Mouse (Mus musculus) ovary, adult 18-20 months (tissue): ENCODE data around the gene Thbd.

Experiments
- DNase-seq: peaks from one replicate; pipeline ENCODE4 v3.0.0; 2022; ENCODE audit warnings: low spot score, mixed read lengths

Gene Thbd

DNA sequence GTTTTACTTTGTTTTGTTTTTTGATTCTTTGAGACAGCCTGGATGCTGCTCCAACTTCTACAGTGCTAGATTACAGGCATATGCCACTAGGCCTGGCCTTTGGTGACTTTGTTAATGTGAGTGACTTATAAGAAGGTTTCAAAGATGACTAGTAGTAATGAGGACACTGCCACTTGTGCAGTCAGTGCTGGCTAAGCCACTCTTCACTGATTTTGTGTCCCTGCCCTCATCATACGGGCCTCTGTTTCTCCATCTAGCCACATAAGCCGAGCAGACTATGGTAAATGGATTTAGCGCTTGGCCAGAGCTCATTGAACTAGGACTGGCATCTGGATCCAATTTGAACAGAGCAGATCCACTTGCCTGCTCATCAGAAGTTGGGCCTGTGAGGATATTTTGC lies 21.5 kb downstream of the Thbd start:
- DNase-seq = no peak

DNA sequence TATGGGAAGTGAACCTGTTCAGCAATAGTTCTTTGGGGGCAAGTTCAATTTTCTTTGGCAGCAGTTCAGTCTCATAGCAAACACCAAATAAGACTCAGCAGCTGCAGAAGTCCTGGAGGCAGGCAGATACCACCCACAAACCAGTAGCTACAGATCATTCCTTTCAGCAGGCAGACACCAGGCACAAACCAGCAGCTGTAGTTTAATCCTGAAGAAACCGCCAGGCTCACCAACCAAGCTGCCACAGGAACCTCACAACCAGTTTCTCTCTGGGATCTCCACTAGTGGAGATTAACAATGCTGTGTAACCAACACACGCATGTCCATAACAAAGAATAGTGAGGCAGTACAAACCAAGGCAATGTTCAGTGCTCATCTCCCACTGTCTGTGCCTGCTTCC lies 26.9 kb downstream of the Thbd start:
- no peak for DNase-seq

DNA sequence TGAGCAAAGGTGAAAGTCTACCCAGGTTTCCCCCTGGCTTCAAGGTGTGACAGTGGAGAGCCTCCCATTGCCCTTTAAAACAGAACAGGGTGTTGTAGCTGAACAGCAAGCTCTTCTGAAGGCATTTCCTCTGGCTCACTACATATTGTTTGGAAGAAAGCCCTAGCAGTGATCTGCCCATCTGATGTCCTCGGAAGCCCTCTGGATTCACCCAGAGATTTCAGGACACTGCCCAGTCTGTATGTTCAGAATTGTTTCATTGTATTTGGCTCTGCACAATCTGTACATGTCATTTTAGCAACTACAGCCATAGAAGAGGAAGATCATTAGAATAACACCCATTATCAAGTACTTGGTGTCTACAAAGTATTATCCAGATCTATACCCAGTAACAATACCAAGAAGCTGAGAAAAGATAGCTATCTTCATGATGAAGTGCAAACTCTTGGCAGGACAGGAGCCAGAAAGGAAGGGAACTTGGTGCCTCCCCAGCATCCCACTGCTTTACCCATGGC lies 28.0 kb downstream of the Thbd start:
- DNase-seq = no peak

DNA sequence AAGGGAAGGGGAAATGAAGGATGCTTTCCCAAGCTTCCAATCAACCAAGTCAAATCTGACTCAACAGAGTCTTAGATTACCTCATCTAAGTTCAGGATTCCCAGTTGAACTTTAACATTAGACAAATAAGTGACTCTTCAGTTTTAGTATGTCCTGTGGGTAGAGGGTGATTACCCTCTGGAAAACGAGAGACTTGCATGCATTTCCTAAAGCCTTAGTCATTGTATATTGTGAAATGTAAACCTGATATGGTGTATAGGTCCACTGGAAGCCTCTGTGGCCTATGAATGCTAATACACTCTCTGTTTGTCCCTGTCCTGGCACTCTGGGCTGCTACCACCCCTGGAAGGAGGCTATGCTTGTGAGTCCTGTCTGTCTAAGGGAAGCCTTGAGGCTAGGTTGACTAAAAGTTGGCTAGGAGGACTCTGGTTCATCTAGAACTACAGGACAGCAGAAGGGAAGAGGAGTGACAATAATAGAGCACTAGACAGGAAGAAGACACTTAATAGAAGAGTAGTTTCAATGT lies 29.1 kb downstream of the Thbd start:
- DNase-seq = no peak

DNA sequence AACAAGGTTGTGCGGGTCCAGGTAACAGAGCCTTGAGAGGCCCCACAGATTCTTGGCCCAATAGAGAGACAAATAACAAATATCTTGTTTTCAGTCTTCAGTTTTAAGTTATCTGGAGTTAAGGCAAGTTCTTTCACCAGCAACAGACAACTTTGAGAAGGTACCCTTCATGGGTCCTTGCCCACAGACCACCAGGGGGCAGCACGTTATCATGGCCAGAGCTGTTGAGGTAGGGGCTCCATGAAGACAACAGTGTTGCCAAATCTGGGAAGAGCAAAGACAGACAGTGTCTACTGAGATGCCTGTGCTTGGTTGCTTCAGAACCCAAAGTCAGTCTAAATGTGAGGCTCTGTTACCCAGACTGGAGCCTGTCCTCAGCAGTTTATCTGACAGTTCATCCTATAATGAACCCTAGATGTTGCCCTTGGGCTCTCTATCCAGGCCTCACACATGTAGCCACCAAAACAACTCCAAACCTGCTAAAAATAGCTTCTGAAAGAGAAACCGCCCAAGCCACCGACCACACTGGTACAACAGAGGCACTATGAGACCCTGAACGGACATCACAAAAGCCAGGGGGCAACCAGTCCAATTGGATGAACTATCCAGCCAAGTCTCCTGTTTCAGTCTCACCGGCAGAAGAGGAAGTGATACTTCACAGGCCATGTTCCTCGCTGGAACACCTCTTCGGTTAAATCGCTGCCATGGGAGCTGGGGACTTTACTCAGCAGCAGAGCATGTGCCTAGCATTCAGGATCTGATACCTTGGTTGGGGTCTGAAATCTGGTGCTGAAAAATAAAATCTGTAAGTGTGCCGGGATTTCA lies 32.5 kb downstream of the Thbd start:
- DNase-seq = no peak

DNA sequence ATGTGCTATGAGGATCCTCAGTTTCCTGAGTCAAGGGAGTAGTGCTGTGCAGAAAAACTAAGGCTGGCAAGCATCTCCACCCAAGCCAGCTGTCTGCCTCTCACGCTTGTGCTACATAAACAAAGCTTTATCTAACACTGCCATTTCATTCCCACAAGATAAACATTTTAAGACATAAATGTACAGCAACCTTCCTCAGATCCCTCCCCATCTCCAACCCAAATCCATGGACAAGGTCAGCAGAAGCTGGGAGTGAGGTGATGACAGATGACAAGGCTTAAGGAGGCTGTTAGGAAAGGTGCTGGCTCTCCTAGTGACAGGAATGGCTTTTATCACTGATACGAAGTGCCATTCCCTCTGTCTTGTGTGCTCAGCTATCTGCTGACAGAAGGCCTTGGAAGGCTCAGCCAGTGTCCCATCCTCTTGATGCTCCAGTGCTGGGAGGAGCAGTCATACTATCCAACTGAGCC lies 34.4 kb downstream of the Thbd start:
- no peak for DNase-seq

DNA sequence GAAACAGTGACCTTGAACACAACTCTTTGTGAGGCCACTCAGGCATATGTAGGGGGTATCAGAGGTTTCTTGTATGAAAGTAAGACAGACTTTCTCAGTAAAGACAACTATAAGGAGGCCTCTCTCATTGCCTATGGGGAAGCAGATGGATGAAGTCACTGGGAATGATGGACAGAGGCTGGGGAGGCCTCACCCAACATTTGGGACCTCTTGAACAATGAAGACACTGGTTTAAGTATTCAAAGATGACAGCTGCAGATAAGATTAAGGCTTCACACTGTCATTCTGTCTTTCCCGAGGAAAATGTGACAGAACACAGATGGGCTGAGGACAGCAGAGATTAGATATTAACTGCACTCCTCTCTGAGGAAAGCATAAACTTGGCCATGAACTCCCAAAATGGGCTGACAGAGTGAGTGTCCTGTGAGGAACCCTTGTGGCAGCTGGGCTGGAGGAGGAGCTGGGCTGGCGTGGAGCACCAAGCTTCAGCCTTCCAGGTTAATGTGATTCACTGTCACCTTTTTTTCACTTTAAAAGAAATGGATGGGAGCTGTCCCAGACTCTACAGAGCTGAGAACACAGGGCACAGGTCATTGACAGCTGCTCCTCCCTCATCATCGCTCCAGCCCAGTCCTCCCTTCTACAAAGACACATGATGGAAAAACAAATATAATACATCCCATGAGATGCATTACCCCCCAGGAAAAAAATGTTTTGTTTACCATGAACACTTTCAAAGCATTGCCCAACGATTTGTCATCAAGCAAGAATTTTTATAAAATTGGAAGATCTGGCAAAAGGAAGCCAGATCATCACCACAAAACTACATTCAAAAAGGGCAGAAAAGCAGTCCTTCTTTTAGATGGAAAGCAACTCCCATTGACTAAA lies 36.0 kb downstream of the Thbd start:
- no peak for DNase-seq

DNA sequence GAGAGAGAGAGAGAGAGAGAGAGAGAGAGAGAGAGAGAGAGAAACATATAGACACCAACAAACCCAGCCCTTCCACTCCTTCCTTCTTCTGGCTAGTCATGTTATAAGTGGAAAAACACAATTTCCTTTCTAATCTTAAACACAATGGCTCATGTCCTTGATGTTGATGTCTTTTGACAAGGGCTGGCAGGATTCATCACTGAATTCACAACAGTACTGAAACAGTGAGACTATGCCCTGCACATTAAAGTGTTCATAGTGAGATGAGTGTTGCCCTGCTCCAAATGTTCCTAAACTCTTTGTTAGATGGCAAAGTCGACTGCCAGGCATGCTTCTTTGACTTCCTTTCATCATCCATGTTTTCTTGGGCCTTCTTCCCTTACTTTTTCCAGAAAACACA lies 42.8 kb downstream of the Thbd start:
- DNase-seq = no peak

DNA sequence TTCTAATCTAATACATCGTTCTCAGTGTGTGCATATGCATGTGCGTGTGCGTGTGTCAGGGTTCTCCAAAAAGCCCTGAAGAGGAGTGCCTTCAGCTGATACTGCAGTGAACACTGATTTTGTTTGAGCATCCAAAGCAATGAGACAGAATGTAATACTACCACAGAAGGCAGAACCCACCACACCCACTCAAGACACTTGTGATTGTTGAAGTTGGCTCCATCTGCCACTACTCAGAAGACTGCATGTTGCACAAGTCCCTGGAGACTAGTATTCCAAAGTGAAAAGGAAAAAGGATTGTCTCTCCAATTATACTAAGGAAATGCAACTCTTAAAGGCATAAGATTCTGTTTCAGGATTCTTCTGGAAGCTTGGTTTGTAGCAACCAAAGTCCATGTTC lies 43.5 kb downstream of the Thbd start:
- DNase-seq = no peak

DNA sequence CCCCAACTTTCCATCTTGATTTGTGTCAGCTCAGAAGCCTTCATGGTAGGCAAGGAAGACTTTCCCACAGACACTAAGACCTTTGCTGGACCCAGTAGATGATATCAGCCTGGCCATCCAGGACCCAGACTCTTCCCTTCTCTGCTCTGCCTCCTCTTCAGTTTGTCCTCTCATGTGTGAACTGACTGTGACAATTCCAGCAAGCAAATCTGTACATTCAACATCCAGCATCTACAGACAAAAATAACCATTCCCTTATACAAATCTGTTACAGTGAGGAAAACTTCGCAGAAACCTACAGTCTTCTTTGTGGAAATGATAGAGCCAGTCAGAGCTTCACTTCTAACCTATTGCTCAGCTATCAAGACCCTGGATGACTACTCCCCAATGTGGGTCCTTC lies 50.8 kb downstream of the Thbd start:
- no peak for DNase-seq
